Mouse (Mus musculus) hindbrain, embryonic 10.5 days (tissue): ENCODE measurements at regions not wholly inside any gene's neighbourhood (a gene's known extent, or its start where the extent isn't known, plus 50 kb on each side); places are given as distances from the start of the nearest gene placed in this dataset.

ENCODE experiments used
- DNase-seq: peaks from one replicate; pipeline ENCODE4 v3.0.0-alpha.2; 2017; ENCODE audit warnings: low spot score
- H3K27ac ChIP-seq: fragments of 300-500 bp; sonication (generic); 2 replicates; pipeline ENCODE4 v1.5.1; 2016; ENCODE audit warnings: mild to moderate bottlenecking, moderate library complexity
- H3K27me3 ChIP-seq: fragments of 300-500 bp; sonication (generic); 2 replicates; pipeline ENCODE4 v1.6.1; 2016; ENCODE audit warnings: mild to moderate bottlenecking; ENCODE audit not compliant: poor library complexity, insufficient read depth, severe bottlenecking
- H3K36me3 ChIP-seq: fragments of 300-500 bp; sonication (generic); 2 replicates; pipeline ENCODE4 v1.6.1; 2016; ENCODE audit warnings: mild to moderate bottlenecking, moderate library complexity
- H3K4me1 ChIP-seq: fragments of 300-500 bp; sonication (generic); replicated peaks from 2 replicates; pipeline ENCODE4 v1.6.1; 2016; ENCODE audit warnings: mild to moderate bottlenecking
- H3K4me3 ChIP-seq: fragments of 300-500 bp; sonication (generic); 2 replicates; pipeline ENCODE4 v1.5.1; 2016; ENCODE audit warnings: mild to moderate bottlenecking, moderate library complexity
- H3K9me3 ChIP-seq: fragments of 300-500 bp; sonication (generic); 2 replicates; pipeline ENCODE4 v1.6.1; 2016; ENCODE audit warnings: mild to moderate bottlenecking, moderate library complexity
- WGBS: fragments of 180-500 bp; shearing (Covaris S2); methylation state at CpG from one replicate; pipeline ENCODE4 v1.1.7; 2016; 5-methylcytosine and 5-hydroxymethylcytosine counted together

GRCm38 (mm10) chr10:117530007-117530858, 99.1 kb upstream of the Cpm start:
- Histone ChIP-seq H3K9me3 (no peaks in the 10 kb centered on the region), H3K36me3 (no peaks in the 10 kb centered on the region), H3K4me3 (no peak overlapping the region), H3K4me1 (peaks cover 10% of the 10 kb centered on the region), H3K27me3 (no peaks in the 10 kb centered on the region), H3K27ac (no peak overlapping the region)
- DNase-seq, result no peak
- 78% methylated on average over 15 of the region's 15 CpGs for WGBS

GRCm38 (mm10) chr10:117529269-117530006, 99.9 kb upstream of the Cpm start:
- DNase-seq, result no peak
- H3K36me3 ChIP-seq, result no peaks in the 10 kb centered on the region
- 88% methylated on average over 7 of the region's 7 CpGs for WGBS
- H3K4me1 ChIP-seq, result peaks cover 10% of the 10 kb centered on the region
- no peaks in the 10 kb centered on the region for H3K9me3 ChIP-seq
- no peak overlapping the region for H3K4me3 ChIP-seq
- H3K27me3 ChIP-seq, result no peaks in the 10 kb centered on the region
- H3K27ac ChIP-seq, result no peak overlapping the region

GRCm38 (mm10) chr10:117528575-117529268, 100.6 kb upstream of the Cpm start:
- DNase-seq, result no peak
- Histone ChIP-seq H3K4me3 (no peak overlapping the region), H3K9me3 (no peaks in the 10 kb centered on the region), H3K36me3 (no peaks in the 10 kb centered on the region), H3K27ac (no peak overlapping the region), H3K27me3 (no peaks in the 10 kb centered on the region), H3K4me1 (peaks cover 10% of the 10 kb centered on the region)
- WGBS, result 85% methylated on average over 8 of the region's 8 CpGs

GRCm38 (mm10) chr10:117527979-117528378, 101.3 kb upstream of the Cpm start:
- H3K27ac ChIP-seq, result no peak overlapping the region
- no peak for DNase-seq
- H3K27me3 ChIP-seq, result no peaks in the 10 kb centered on the region
- H3K4me3 ChIP-seq, result no peak overlapping the region
- peaks cover 10% of the 10 kb centered on the region for H3K4me1 ChIP-seq
- WGBS, result 90% methylated on average over 6 of the region's 6 CpGs
- H3K9me3 ChIP-seq, result no peaks in the 10 kb centered on the region
- H3K36me3 ChIP-seq, result no peaks in the 10 kb centered on the region

- Histone ChIP-seq H3K4me1 (peaks cover 10% of the 10 kb centered on the region), H3K36me3 (no peaks in the 10 kb centered on the region), H3K27me3 (no peaks in the 10 kb centered on the region), H3K9me3 (no peaks in the 10 kb centered on the region), H3K4me3 (no peak overlapping the region), H3K27ac (no peak overlapping the region)
- no peak for DNase-seq
- 89% methylated on average over 5 of the region's 5 CpGs for WGBS
Observed at GRCm38 (mm10) chr10:117527243-117527642, 102.1 kb upstream of the Cpm start.

GRCm38 (mm10) chr10:117526834-117527188, 102.5 kb upstream of the Cpm start:
- no peak overlapping the region for H3K4me3 ChIP-seq
- H3K27me3 ChIP-seq, result no peaks in the 10 kb centered on the region
- DNase-seq, result no peak
- no peaks in the 10 kb centered on the region for H3K9me3 ChIP-seq
- 78% methylated on average over 3 of the region's 3 CpGs for WGBS
- H3K4me1 ChIP-seq, result peaks cover 5% of the 10 kb centered on the region
- H3K27ac ChIP-seq, result no peak overlapping the region
- no peaks in the 10 kb centered on the region for H3K36me3 ChIP-seq

- H3K4me1 ChIP-seq, result 0 out of 2 replicates have a peak, but pooled peaks cover 5% of the 10 kb centered on the region
- H3K4me3 ChIP-seq, result no peak overlapping the region
- 87% methylated on average over 16 of the region's 16 CpGs for WGBS
- no peaks in the 10 kb centered on the region for H3K27me3 ChIP-seq
- no peaks in the 10 kb centered on the region for H3K36me3 ChIP-seq
- no peak overlapping the region for H3K27ac ChIP-seq
- no peaks in the 10 kb centered on the region for H3K9me3 ChIP-seq
- DNase-seq, result no peak
Observed at GRCm38 (mm10) chr10:117526008-117526833, 103.1 kb upstream of the Cpm start.

GRCm38 (mm10) chr10:117525608-117526007, 103.7 kb upstream of the Cpm start:
- no peaks in the 10 kb centered on the region for H3K9me3 ChIP-seq
- no peaks in the 10 kb centered on the region for H3K27me3 ChIP-seq
- 62% methylated on average over 3 of the region's 3 CpGs for WGBS
- no peak overlapping the region for H3K4me3 ChIP-seq
- no peaks in the 10 kb centered on the region for H3K36me3 ChIP-seq
- H3K4me1 ChIP-seq, result peaks cover 5% of the 10 kb centered on the region; the same call in 1 of the 2 replicates
- no peak overlapping the region for H3K27ac ChIP-seq
- no peak for DNase-seq

GRCm38 (mm10) chr10:117524926-117525565, 104.3 kb upstream of the Cpm start:
- Histone ChIP-seq H3K27me3 (no peaks in the 10 kb centered on the region), H3K36me3 (no peaks in the 10 kb centered on the region), H3K9me3 (no peaks in the 10 kb centered on the region), H3K27ac (no peak overlapping the region), H3K4me1 (peaks cover 6% of the 10 kb centered on the region; the same call in 1 of the 2 replicates), H3K4me3 (no peak overlapping the region)
- DNase-seq, result no peak
- 90% methylated on average over 8 of the region's 8 CpGs for WGBS

GRCm38 (mm10) chr10:117524101-117524500, 105.2 kb upstream of the Cpm start:
- no peaks in the 10 kb centered on the region for H3K9me3 ChIP-seq
- no peaks in the 10 kb centered on the region for H3K27me3 ChIP-seq
- WGBS, result 87% methylated on average over 7 of the region's 7 CpGs
- peaks cover 15% of the 10 kb centered on the region for H3K4me1 ChIP-seq
- no peak overlapping the region for H3K4me3 ChIP-seq
- H3K36me3 ChIP-seq, result no peaks in the 10 kb centered on the region
- H3K27ac ChIP-seq, result no peak overlapping the region
- no peak for DNase-seq

GRCm38 (mm10) chr10:117522906-117523829, 106.1 kb upstream of the Cpm start:
- Histone ChIP-seq H3K4me1 (peaks cover 24% of the 10 kb centered on the region), H3K4me3 (no peak overlapping the region), H3K27me3 (no peaks in the 10 kb centered on the region), H3K9me3 (no peaks in the 10 kb centered on the region), H3K27ac (no peak overlapping the region), H3K36me3 (no peaks in the 10 kb centered on the region)
- WGBS, result 88% methylated on average over 10 of the region's 10 CpGs
- no peak for DNase-seq
